Comparison of ENCODE assay signal across 8 mouse cellular contexts in the genomic region with DNA sequence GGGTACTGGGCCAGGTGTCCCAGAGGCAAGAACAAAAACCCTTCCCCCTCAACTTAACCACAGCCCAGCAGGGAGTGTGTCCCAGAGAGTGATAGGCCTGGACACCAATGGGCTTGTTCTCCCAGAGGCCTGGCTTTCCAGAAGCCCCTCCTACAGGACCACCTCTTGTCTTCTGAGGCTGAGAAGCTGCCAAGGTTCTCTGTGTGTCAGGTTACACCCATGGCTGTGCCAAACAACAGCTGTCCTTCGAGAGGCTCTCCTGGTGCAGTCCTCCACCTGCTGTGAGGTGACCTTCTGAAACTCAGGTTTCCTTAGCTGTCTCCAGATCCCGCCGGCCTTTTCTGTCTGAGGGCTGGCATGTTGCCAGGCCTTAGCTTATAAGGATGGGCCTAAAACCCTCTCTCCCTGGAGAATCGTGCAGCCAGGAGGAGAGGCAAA. TPM values are rescaled to one million over a fixed set of nuclear protein-coding genes. Genes with fewer than 3 reads are reported as not detected.
DNase-seq lines count a peak whose midpoint lies in the region; ATAC-seq lines count a peak whose summit lies in the region.

No protein-coding gene starts in this region.

- H3K9ac ChIP-seq in heart, embryonic 16.5 days (ENCODE audit: low read length), result no peak overlapping the region
- H3K9ac ChIP-seq in neural tube, embryonic 12.5 days, result no peak overlapping the region

- H3K36me3 ChIP-seq in heart, embryonic 16.5 days (ENCODE audit: control insufficient read depth, insufficient read depth), result no peaks in the 10 kb centered on the region
- no peaks in the 10 kb centered on the region for H3K36me3 ChIP-seq in neural tube, embryonic 12.5 days

- no peak overlapping the region for H3K27ac ChIP-seq in heart, embryonic 16.5 days (ENCODE audit: low read length)
- H3K27ac ChIP-seq in neural tube, embryonic 12.5 days, result no peak overlapping the region

- H3K27me3 ChIP-seq in heart, embryonic 16.5 days (ENCODE audit: control insufficient read depth, insufficient read depth, low read length), result no peaks in the 10 kb centered on the region
- H3K27me3 ChIP-seq in neural tube, embryonic 12.5 days (replicated peaks), result no peaks in the 10 kb centered on the region

- DNase-seq in cerebellum, adult 11 months, result peak; percentile 41
- peak; percentile 52 to 67 for DNase-seq in cerebellum, postnatal 25 days
- peak; percentile 50 to 52 for DNase-seq in kidney, postnatal 25 days
- no peak for DNase-seq in layer of hippocampus, postnatal 10 days (ENCODE audit: low spot score in 2 of 2)
- no peak for DNase-seq in thymus, postnatal 36 days

- H3K9me3 ChIP-seq in heart, embryonic 16.5 days (replicated peaks; ENCODE audit: control insufficient read depth, low read length), result 0 out of 2 replicates have a peak, but pooled peaks cover 3% of the 10 kb centered on the region
- H3K9me3 ChIP-seq in neural tube, embryonic 12.5 days, result no peaks in the 10 kb centered on the region

- no peak overlapping the region for H3K4me3 ChIP-seq in heart, embryonic 16.5 days (ENCODE audit: low read length)
- H3K4me3 ChIP-seq in neural tube, embryonic 12.5 days, result no peak overlapping the region

- no peak for ATAC-seq in cerebellum, adult (ENCODE audit: insufficient number of reproducible peaks, low FRiP score, low TSS enrichment)
- ATAC-seq in heart, embryonic 16.5 days (replicated peaks; ENCODE audit: extremely low read depth, insufficient read depth, low FRiP score), result peak; percentile 72
- ATAC-seq in neural tube, embryonic 12.5 days (ENCODE audit: low FRiP score, low read depth), result peak; percentile 63

- H3K4me2 ChIP-seq in heart, embryonic 16.5 days (ENCODE audit: low read depth, low read length), result peak overlapping the region; percentile 31; the same call in 1 of the 2 replicates
- no peak overlapping the region for H3K4me2 ChIP-seq in neural tube, embryonic 12.5 days (replicated peaks)

- peaks cover 4% of the 10 kb centered on the region; the same call in 1 of the 2 replicates for H3K4me1 ChIP-seq in heart, embryonic 16.5 days (ENCODE audit: control insufficient read depth, insufficient read depth, low read length)
- peaks cover 2% of the 10 kb centered on the region; the same call in 1 of the 2 replicates for H3K4me1 ChIP-seq in neural tube, embryonic 12.5 days

- 3% methylated on average over 4 of the region's 4 CpGs for WGBS in heart, embryonic 16.5 days
- 5% methylated on average over 4 of the region's 4 CpGs for WGBS in neural tube, embryonic 12.5 days

RNA-seq across cellular contexts. Expression of a gene that starts 29.2 kb away (rescaled TPM):
- polyA plus RNA-seq in heart, embryonic 16.5 days (2015; fragmentation: Nextera tagmentation; extraction: Ambion mirVana), result 32.7 and 33.4 TPM in 2 replicates
- 35.1 and 38.6 TPM in 2 replicates for polyA plus RNA-seq in neural tube, embryonic 12.5 days (2016; fragmentation: Nextera tagmentation; extraction: Ambion mirVana)
- total RNA-seq in layer of hippocampus, postnatal 10 days (2021), result 10 to 100 TPM; 41.4 to 44.5 TPM

Comparison
In these comparisons a context has a peak if more than half of its experiments do, and no peak if none do; other contexts are left out.
1. DNase-seq: peak in cerebellum, adult 11 months (single experiment), cerebellum, postnatal 25 days (2 of 2) and kidney, postnatal 25 days (2 of 2); none in layer of hippocampus, postnatal 10 days (0 of 2) and thymus, postnatal 36 days (0 of 2).